Mouse (Mus musculus): ENCODE results near the gene Rasal3.

Rasal3 gene

GRCm38 (mm10) chr17:32389101-32389659, 14.2 kb downstream of the Rasal3 start, which contains the start of gene Wiz:
Gene Wiz (minus strand): TSS chr17:32389439.
- peak; percentile 92 for DNase-seq (ENCODE audit: extremely low spot score, low spot score)

DNA sequence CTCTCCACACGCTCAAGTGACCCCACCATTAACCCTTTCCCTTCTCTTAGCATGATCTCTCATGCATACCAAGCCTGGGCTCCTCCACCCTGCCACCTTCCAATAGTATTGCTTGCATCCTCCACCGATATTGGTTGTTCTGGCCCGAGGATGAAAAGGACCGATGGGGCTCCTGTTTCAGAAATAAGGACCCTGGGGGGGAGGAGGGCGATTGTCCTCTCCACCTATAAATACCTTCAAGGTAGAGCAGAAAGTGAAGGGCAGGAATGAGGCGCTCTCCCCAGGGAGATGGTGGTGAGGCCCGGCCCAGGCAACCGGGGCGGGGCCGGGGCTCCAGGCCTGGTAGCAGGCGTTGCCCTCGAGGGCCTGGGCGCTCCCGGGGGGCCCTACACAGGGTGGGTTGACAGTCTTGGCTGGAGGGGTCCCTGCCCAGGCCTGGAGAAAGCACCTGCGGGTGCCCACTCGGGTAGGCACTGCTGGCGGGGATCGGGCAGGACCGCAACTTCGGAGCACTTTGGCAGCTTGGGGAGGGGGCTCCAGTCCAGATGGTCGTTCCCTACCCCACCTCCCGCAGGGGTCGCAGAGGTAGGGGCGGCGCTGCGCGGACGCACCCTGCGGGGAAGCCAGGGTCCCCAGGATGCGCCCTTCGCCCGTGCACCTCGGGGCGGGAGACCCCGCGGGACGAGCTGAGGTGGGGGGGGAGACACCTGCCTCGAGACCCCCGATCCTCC, 14.8 kb downstream of the Rasal3 start:
- no peak for DNase-seq (ENCODE audit: extremely low spot score, low spot score)

- no peak for DNase-seq (ENCODE audit: extremely low spot score, low spot score)
These were observed 15.4 kb downstream of the Rasal3 start for GRCm38 (mm10) chr17:32387986-32388369.

- no peak for DNase-seq (ENCODE audit: extremely low spot score, low spot score)
These were observed 16.5 kb downstream of the Rasal3 start for GRCm38 (mm10) chr17:32386659-32387432.

DNA sequence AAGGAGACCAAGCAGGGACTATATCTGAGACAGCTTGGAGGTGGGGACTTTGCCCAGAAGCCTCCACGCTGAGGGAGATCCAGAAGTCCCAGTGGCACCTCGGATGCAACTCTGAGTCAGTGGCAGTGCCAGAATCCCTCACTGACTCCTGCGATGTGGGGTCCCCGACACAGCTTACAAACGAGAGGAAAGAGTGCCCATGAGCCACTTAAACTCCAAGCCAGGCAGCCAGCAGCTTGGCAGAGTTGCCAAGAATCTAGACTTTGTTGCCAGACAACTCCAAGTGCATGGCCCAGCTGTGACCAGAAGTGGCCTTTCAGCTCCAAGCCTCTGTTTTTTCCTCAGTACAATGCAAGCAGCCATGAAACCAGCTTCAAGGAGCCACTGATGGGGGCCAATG, 19.7 kb downstream of the Rasal3 start:
- no peak for DNase-seq (ENCODE audit: extremely low spot score, low spot score)

- DNase-seq (ENCODE audit: extremely low spot score, low spot score) = no peak
These were observed 20.8 kb downstream of the Rasal3 start for GRCm38 (mm10) chr17:32382576-32382975.

- DNase-seq (ENCODE audit: extremely low spot score, low spot score) = no peak
These were observed 24.6 kb downstream of the Rasal3 start for GRCm38 (mm10) chr17:32378786-32379185.

- no peak for DNase-seq (ENCODE audit: extremely low spot score, low spot score)
These were observed 26.2 kb downstream of the Rasal3 start for GRCm38 (mm10) chr17:32377137-32377536.

DNA sequence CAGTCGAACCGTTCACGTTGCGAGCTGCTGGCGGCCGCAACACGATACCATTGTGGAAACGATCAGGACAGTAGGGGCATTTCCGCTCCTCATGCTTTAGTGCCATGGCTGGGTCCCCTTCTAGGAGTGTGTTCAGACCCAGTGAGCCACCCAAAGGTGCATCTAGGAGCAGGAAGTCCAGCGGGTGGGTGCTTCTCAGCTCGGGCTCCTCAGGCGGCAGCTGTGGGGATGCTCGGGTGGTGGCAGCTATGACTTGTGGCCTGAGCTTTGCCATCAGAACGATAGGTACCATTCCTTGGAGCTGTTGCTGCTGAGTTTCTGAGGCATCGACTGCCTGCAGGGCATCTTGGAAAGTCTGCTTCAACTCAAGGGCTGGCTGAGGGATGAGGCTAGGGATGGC, 26.9 kb downstream of the Rasal3 start:
- DNase-seq (ENCODE audit: extremely low spot score, low spot score) = no peak

DNA sequence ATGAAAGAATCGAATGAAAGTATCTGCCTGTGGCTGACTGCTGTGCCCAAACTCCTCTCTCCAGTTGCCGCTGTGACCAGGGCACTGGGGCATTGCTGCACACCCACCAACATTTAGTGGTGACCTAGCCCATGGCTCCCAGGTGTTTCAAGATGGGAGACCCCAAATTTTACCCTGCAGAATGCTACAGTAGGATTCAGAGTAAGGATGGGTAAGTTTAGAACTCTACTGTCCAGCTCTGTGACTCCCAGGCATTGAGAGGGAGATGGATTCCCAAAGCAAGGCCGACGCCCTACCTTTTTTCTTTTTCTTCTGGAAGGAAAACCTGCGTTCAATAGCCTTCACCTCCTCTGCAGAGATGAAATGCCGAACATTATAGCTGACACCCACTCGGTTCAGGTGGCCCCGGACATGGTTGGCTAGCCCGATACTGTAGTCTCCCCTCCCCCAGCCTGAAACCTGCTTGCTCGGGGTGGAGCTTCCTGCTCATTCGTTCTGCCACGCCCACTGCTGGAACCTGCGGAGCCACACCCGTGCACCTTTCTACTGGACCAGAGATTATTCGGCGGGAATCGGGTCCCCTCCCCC, 34.3 kb downstream of the Rasal3 start:
- DNase-seq (ENCODE audit: extremely low spot score, low spot score) = peak; percentile 48

DNA sequence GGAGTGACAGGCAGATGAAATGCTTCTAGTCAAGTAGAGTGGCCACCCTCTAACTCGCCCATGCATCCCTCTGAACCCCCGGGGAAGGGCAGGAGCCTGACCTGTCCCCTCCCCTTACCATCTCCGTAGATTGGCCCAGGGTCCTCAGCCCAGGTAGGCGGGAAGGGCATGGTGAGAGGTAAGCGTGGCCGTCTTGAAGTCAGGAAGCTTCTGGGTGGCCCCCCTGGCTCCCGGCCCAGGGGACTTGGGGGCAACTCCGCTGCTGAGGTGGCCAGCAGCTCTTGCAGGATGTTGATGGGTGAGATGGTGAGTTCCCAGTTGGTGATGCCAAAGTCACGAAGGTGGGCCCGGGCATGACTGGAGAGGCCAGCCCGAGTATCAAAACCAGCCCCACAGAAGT, 35.7 kb downstream of the Rasal3 start:
- no peak for DNase-seq (ENCODE audit: extremely low spot score, low spot score)

GRCm38 (mm10) chr17:32365296-32365695, 38.1 kb downstream of the Rasal3 start:
- no peak for DNase-seq (ENCODE audit: extremely low spot score, low spot score)

DNA sequence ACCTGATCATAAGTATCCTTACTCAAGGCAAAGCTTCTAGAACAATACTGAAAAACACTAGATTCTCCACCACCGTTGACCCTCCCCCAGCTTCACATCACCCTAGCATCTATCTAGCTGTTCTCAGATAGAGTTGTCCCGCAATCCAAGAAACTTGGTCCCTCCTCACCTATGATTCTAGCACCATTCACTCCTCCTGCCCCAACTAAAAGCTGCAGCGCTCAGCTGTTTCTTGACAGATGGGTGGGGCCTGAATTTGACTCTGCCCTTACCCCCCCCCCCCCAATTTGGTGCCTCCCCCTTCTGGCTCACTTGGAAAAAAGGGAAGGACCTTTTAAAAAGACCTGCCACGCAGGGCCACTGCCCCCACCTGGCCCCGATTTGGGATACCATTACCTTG, 38.5 kb downstream of the Rasal3 start:
- peak; percentile 12 for DNase-seq (ENCODE audit: extremely low spot score, low spot score)

- DNase-seq (ENCODE audit: extremely low spot score, low spot score) = peak; percentile 88
These were observed 39.1 kb downstream of the Rasal3 start for GRCm38 (mm10) chr17:32364331-32364730.

DNA sequence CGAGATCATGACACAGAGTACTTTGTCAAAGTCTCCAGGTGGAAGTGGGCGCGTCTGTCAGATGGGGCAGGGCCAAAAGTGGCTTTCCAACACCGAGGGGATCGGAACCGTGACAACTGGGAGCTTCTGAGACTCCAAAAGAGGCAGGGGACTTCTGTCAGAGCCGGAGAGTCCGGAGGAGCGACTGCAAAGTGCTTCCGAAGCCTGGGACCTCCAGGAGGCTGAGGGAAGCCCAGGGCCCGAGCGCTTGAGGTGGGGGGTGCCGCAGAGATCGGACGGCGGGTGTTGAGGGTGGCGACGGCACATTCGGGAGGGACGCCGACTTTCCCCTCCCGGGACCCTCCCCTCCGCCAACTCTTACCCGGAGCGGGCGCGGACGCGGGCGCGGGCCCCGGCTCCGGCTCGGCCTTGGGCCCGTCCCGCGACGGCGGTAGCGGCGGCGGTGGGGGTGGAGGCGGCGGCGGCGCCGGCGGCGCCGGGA, 39.5 kb downstream of the Rasal3 start:
- DNase-seq (ENCODE audit: extremely low spot score, low spot score) = no peak

DNA sequence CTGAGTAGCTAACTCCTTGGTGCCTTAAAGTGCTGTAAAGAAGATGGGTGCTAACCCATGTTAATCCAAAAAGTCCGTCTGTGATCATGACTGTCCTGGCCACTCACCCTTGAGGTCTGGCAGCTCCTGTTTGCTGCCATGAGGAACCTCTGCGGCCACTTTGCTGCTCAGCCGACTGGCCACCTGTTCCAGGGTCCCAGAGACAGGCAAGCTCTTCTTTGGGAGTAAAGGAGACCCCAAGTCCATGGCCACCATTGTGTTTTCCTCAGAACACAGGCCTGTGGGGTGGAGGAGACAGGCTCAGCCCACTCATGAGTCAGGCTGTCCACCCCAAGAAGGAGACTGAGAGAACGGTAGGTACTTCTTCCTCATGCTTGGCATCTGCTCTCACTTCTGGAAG, 40.7 kb downstream of the Rasal3 start:
- no peak for DNase-seq (ENCODE audit: extremely low spot score, low spot score)

- no peak for DNase-seq (ENCODE audit: extremely low spot score, low spot score)
These were observed 43.5 kb downstream of the Rasal3 start for GRCm38 (mm10) chr17:32359928-32360327.

GRCm38 (mm10) chr17:32358943-32359340, 44.4 kb downstream of the Rasal3 start:
- no peak for DNase-seq (ENCODE audit: extremely low spot score, low spot score)

DNA sequence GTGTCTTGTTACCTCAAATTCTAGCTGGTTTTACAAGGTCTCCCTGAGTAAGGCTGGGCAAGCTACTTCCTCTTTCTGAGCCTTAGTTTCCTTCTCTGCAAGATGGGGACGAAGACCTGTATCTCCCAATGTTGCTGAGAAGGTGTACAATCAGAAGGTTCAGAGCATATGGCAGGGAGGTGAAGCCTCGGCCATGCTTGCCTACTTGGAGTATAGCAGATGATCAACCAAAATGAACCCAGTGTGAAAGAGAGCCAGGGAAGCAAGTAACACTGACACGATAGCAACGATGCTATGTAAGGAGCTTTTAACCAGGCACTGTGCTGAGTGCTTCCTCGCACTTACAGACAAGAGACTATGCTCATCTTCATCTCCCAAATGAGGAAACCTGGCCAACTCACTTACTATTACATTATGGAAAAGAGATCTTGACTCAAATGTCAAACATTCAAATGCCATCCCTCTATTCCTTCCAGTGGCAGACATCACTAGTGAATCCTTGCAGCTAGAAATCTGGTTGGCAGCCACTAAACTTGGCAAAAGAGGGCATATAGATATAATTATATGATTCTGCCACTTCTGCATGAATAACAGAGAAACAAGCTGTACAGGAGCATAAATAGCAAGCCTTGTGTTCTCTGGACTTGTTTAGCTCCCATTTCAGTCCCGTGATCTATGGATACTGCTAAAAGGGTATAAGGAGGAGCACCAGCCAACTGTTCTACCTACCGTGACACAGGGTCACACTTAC, 45.0 kb downstream of the Rasal3 start:
- no peak for DNase-seq (ENCODE audit: extremely low spot score, low spot score)

- no peak for DNase-seq (ENCODE audit: extremely low spot score, low spot score)
These were observed 46.3 kb downstream of the Rasal3 start for GRCm38 (mm10) chr17:32356766-32357760.
